Mouse (Mus musculus) kidney, embryonic 14.5 days (tissue): ENCODE measurements around the gene Itgb5. TPM values are rescaled to one million over a fixed set of nuclear protein-coding genes. Genes with fewer than 3 reads are reported as not detected.

Experiments used
- ATAC-seq: fragments of 200-750 bp; cut with Nextera tagmentation; 2 replicates; pipeline ENCODE4 v1.8.0; 2017; ENCODE audit warnings: moderate number of reproducible peaks, mild to moderate bottlenecking, moderate TSS enrichment, moderate library complexity; ENCODE audit not compliant: low FRiP score, low TSS enrichment
- H3K27ac ChIP-seq: fragments of 300-500 bp; sonication (generic); 2 replicates; pipeline ENCODE4 v1.5.1; 2014; ENCODE audit warnings: low read depth, mild to moderate bottlenecking, low read length, moderate library complexity, mixed read lengths
- H3K27me3 ChIP-seq: fragments of 300-500 bp; sonication (generic); 2 replicates; pipeline ENCODE4 v1.6.1; 2014; ENCODE audit warnings: mild to moderate bottlenecking, low read length; ENCODE audit not compliant: control insufficient read depth, insufficient read depth
- H3K36me3 ChIP-seq: fragments of 300-500 bp; sonication (generic); 2 replicates; pipeline ENCODE4 v1.6.1; 2014; ENCODE audit warnings: low read length, mixed read lengths; ENCODE audit not compliant: control insufficient read depth, insufficient read depth
- H3K4me1 ChIP-seq: fragments of 300-500 bp; sonication (generic); 2 replicates; pipeline ENCODE4 v1.6.1; 2014; ENCODE audit warnings: low read length, mixed read lengths; ENCODE audit not compliant: control insufficient read depth, insufficient read depth
- H3K4me2 ChIP-seq: fragments of 300-500 bp; sonication (generic); replicated peaks from 2 replicates; pipeline ENCODE4 v1.6.1; 2014; ENCODE audit warnings: low read depth, mild to moderate bottlenecking, low read length
- H3K4me3 ChIP-seq: fragments of 300-500 bp; sonication (generic); 2 replicates; pipeline ENCODE4 v1.5.1; 2014; ENCODE audit warnings: mild to moderate bottlenecking, low read length
- H3K9ac ChIP-seq: fragments of 300-500 bp; sonication (generic); 2 replicates; pipeline ENCODE4 v1.6.1; 2014; ENCODE audit warnings: low read depth, mild to moderate bottlenecking, low read length, moderate library complexity
- H3K9me3 ChIP-seq: fragments of 300-500 bp; sonication (generic); 2 replicates; pipeline ENCODE4 v1.6.1; 2016; ENCODE audit warnings: low read length; ENCODE audit not compliant: control insufficient read depth
- WGBS: fragments of 180-500 bp; shearing (Covaris S2); extraction: QIAGEN DNeasy Blood & Tissue Kit; methylation state at CpG from one replicate; pipeline ENCODE4 v1.1.7; 2014; 5-methylcytosine and 5-hydroxymethylcytosine counted together
- polyA plus RNA-seq: library from polyadenylated mRNA; unstranded; fragments of >200 nt; fragmentation: Nextera tagmentation; extraction: Ambion mirVana; gene quantifications from 2 replicates; pipeline ENCODE4 v1.2.1, GENCODE M21; 2014

Itgb5 gene
- polyA plus RNA-seq, 1 experiment from 2014 or later = 49.7 TPM

DNA sequence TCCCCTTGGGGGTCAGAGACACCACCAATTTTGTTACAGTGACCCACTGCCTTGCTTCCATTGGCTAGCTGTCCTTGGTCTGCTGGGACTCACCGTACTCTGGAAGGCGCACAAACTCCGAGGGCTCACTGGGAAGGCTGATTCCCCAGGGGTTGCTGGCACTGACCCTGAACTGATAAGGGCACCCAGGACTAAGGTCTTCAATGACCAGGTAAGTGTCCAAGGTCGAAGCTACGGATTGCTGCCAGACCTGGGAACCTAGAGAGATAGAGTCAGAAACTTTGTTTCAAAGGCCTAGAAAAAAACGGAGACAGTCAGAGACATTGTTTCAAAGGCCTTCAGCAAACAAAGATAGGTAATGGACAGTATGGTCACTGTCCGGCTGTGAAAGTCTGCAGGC, 157.5 kb downstream of the Itgb5 start:
- no peak overlapping the region for H3K27ac ChIP-seq
- H3K4me3 ChIP-seq = no peak overlapping the region
- ATAC-seq = no peak
- no peaks in the 10 kb centered on the region for H3K27me3 ChIP-seq
- H3K9me3 ChIP-seq = no peaks in the 10 kb centered on the region
- H3K9ac ChIP-seq = no peak overlapping the region
- no peaks in the 10 kb centered on the region for H3K36me3 ChIP-seq
- H3K4me2 ChIP-seq = no peak overlapping the region
- 88% methylated on average over 7 of the region's 7 CpGs for WGBS
- 0 out of 2 replicates have a peak, but pooled peaks cover 2% of the 10 kb centered on the region for H3K4me1 ChIP-seq

- WGBS = 61% methylated on average over 17 of the region's 17 CpGs
- Histone ChIP-seq H3K27me3 (no peaks in the 10 kb centered on the region), H3K9me3 (no peaks in the 10 kb centered on the region), H3K4me2 (no peak overlapping the region), H3K36me3 (no peaks in the 10 kb centered on the region), H3K4me3 (no peak overlapping the region), H3K9ac (no peak overlapping the region), H3K4me1 (0 out of 2 replicates have a peak, but pooled peaks cover 2% of the 10 kb centered on the region), H3K27ac (no peak overlapping the region)
- no peak; the same call in 1 of the 2 replicates for ATAC-seq
These were observed 159.0 kb downstream of the Itgb5 start for GRCm38 (mm10) chr16:33988358-33989012.

GRCm38 (mm10) chr16:33989106-33989505, 159.6 kb downstream of the Itgb5 start:
- Histone ChIP-seq H3K36me3 (no peaks in the 10 kb centered on the region), H3K27me3 (no peaks in the 10 kb centered on the region), H3K9ac (no peak overlapping the region), H3K4me1 (0 out of 2 replicates have a peak, but pooled peaks cover 2% of the 10 kb centered on the region), H3K27ac (no peak overlapping the region), H3K4me3 (no peak overlapping the region), H3K4me2 (no peak overlapping the region), H3K9me3 (no peaks in the 10 kb centered on the region)
- 65% methylated on average over 1 of the region's 1 CpGs for WGBS
- ATAC-seq = no peak

DNA sequence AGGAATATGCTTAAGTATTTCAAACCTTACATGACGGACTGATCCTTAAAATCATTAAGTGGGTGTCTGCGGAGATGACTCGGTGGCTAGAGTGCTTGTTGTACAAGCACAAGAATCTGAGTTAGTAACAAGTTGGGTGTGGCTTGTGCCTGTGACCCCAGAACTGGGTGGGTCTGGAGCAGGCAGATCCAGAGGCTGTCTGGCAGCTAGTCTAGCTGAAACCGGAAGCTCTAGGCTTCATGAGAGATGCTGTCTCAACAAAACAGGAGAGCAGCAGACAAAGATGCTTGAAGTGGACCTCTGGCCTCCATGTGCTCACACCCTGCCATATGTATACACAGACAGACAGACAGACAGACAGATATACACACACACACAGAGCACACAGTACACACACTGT, 161.2 kb downstream of the Itgb5 start:
- no peak overlapping the region for H3K4me2 ChIP-seq
- 85% methylated on average over 4 of the region's 4 CpGs for WGBS
- no peaks in the 10 kb centered on the region for H3K36me3 ChIP-seq
- H3K9me3 ChIP-seq = no peaks in the 10 kb centered on the region
- H3K4me1 ChIP-seq = 0 out of 2 replicates have a peak, but pooled peaks cover 2% of the 10 kb centered on the region
- no peak overlapping the region for H3K4me3 ChIP-seq
- no peak overlapping the region for H3K27ac ChIP-seq
- ATAC-seq = no peak
- no peaks in the 10 kb centered on the region for H3K27me3 ChIP-seq
- H3K9ac ChIP-seq = no peak overlapping the region

GRCm38 (mm10) chr16:33994321-33994720, 164.9 kb downstream of the Itgb5 start:
- no peak for ATAC-seq
- Histone ChIP-seq H3K4me1 (no peaks in the 10 kb centered on the region), H3K27me3 (no peaks in the 10 kb centered on the region), H3K4me3 (no peak overlapping the region), H3K36me3 (no peaks in the 10 kb centered on the region), H3K4me2 (no peak overlapping the region), H3K9ac (no peak overlapping the region), H3K27ac (no peak overlapping the region), H3K9me3 (no peaks in the 10 kb centered on the region)
- WGBS = 86% methylated on average over 6 of the region's 6 CpGs

DNA sequence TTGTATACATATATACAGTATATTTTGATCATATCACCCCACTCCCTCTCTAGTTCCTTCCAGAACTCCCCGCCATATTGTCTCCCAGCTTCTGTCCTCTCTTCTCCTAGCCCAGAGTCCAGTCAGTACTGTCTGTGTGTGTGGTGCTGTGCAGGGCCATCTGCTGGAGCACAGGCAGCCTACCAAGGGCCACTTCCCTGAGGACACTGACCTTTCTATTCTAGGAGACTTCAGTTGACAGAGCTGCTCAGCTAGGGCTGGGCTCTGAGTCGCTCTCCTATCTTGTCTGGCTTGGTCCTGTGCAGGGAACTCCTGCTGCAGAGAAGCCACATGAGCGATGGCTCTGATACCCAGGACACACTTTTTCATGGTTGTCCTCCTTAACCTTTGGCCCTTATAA, 166.0 kb downstream of the Itgb5 start:
- no peak for ATAC-seq
- no peaks in the 10 kb centered on the region for H3K4me1 ChIP-seq
- H3K27me3 ChIP-seq = no peaks in the 10 kb centered on the region
- H3K4me2 ChIP-seq = no peak overlapping the region
- no peak overlapping the region for H3K9ac ChIP-seq
- WGBS = 72% methylated on average over 3 of the region's 3 CpGs
- no peaks in the 10 kb centered on the region for H3K9me3 ChIP-seq
- H3K4me3 ChIP-seq = no peak overlapping the region
- H3K36me3 ChIP-seq = no peaks in the 10 kb centered on the region
- H3K27ac ChIP-seq = no peak overlapping the region

GRCm38 (mm10) chr16:33996030-33996429, 166.6 kb downstream of the Itgb5 start:
- Histone ChIP-seq H3K27ac (no peak overlapping the region), H3K4me1 (no peaks in the 10 kb centered on the region), H3K9ac (no peak overlapping the region), H3K36me3 (no peaks in the 10 kb centered on the region), H3K4me3 (no peak overlapping the region), H3K9me3 (no peaks in the 10 kb centered on the region), H3K4me2 (no peak overlapping the region), H3K27me3 (no peaks in the 10 kb centered on the region)
- no peak for ATAC-seq
- 7% methylated on average over 5 of the region's 5 CpGs for WGBS

- no peaks in the 10 kb centered on the region for H3K36me3 ChIP-seq
- H3K4me2 ChIP-seq = no peak overlapping the region
- no peaks in the 10 kb centered on the region for H3K9me3 ChIP-seq
- no peak for ATAC-seq
- no peak overlapping the region for H3K9ac ChIP-seq
- no peaks in the 10 kb centered on the region for H3K4me1 ChIP-seq
- H3K27ac ChIP-seq = no peak overlapping the region
- H3K27me3 ChIP-seq = no peaks in the 10 kb centered on the region
- no peak overlapping the region for H3K4me3 ChIP-seq
- 86% methylated on average over 6 of the region's 6 CpGs for WGBS
These were observed 168.5 kb downstream of the Itgb5 start for GRCm38 (mm10) chr16:33998011-33998410.
